ENCODE assay signal across 9 mouse cellular contexts in the genomic region with DNA sequence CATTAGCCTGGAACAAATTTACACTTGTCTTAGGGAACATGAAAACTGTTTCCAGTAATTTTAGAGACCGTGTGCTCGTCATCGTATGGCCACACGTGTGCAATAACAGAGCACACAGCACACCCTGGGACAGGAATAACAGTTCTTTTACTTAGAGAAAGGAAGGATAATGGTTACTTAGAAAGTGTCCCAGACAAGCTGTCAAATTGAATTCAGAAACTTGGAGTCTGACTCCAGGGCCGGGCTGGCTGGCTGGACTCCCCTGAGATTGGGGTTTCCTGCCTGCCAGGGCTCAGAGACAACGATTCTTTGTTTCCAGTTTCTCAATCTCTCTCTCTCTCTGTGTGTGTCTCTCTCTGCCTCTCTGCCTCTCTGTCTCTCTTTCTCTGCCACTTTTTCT.
DNase-seq lines count a peak whose midpoint lies in the region; ATAC-seq lines count a peak whose summit lies in the region.
"Had no signal": no experiment of that assay in that cellular context is flagged by ENCODE, and none has a peak within 500 bp of the region (broad histone marks: within the 10 kb centered on the region; RNA-seq: fewer than 3 reads in every experiment).

No protein-coding gene starts in this region.

- no peak overlapping the region for H3K9ac ChIP-seq in midbrain, embryonic 11.5 days (ENCODE audit: low read length)
- H3K9ac ChIP-seq in midbrain, embryonic 15.5 days = no peak overlapping the region
- H3K9ac ChIP-seq in embryonic facial prominence, embryonic 11.5 days (replicated peaks; ENCODE audit: low read length) = no peak overlapping the region
- no peak overlapping the region for H3K9ac ChIP-seq in heart, embryonic 12.5 days
- no peak overlapping the region for H3K9ac ChIP-seq in limb, embryonic 15.5 days
- H3K9ac ChIP-seq: liver, embryonic 15.5 days had no signal

- DNase-seq in midbrain, embryonic 11.5 days (ENCODE audit: low spot score, missing footprints) = peak; percentile 66
- DNase-seq in embryonic facial prominence, embryonic 11.5 days (ENCODE audit: low spot score) = peak; percentile 78
- no peak for DNase-seq in cerebellum, adult 9-10 months
- DNase-seq in cerebellum, postnatal 36 days = no peak
- no peak for DNase-seq in right cerebral cortex, postnatal 36 days (ENCODE audit: low spot score in 2 of 2)

- no peaks in the 10 kb centered on the region for H3K36me3 ChIP-seq in midbrain, embryonic 11.5 days (ENCODE audit: control insufficient read depth, insufficient read depth, low read length)
- H3K36me3 ChIP-seq in midbrain, embryonic 15.5 days (replicated peaks) = no peaks in the 10 kb centered on the region
- peaks cover 6% of the 10 kb centered on the region; the same call in 1 of the 2 replicates for H3K36me3 ChIP-seq in embryonic facial prominence, embryonic 11.5 days (replicated peaks; ENCODE audit: control insufficient read depth, insufficient read depth, low read depth, low read length)
- H3K36me3 ChIP-seq in heart, embryonic 12.5 days = peaks cover 5% of the 10 kb centered on the region; the same call in 1 of the 2 replicates
- H3K36me3 ChIP-seq in limb, embryonic 15.5 days = no peaks in the 10 kb centered on the region

- H3K4me1 ChIP-seq in midbrain, embryonic 11.5 days (ENCODE audit: control insufficient read depth, insufficient read depth, low read length) = no peaks in the 10 kb centered on the region
- H3K4me1 ChIP-seq in midbrain, embryonic 15.5 days = no peaks in the 10 kb centered on the region
- H3K4me1 ChIP-seq in embryonic facial prominence, embryonic 11.5 days (ENCODE audit: control insufficient read depth, insufficient read depth, low read length) = no peaks in the 10 kb centered on the region
- H3K4me1 ChIP-seq in heart, embryonic 12.5 days (replicated peaks) = peaks cover 17% of the 10 kb centered on the region
- H3K4me1 ChIP-seq in limb, embryonic 15.5 days = peaks cover 18% of the 10 kb centered on the region; the same call in 1 of the 2 replicates
- H3K4me1 ChIP-seq: liver, embryonic 15.5 days had no signal

- H3K9me3 ChIP-seq in midbrain, embryonic 11.5 days (ENCODE audit: control insufficient read depth, low read length) = no peaks in the 10 kb centered on the region
- no peaks in the 10 kb centered on the region for H3K9me3 ChIP-seq in midbrain, embryonic 15.5 days
- no peaks in the 10 kb centered on the region for H3K9me3 ChIP-seq in embryonic facial prominence, embryonic 11.5 days (replicated peaks; ENCODE audit: control insufficient read depth, low read length)
- no peaks in the 10 kb centered on the region for H3K9me3 ChIP-seq in heart, embryonic 12.5 days (replicated peaks)
- no peaks in the 10 kb centered on the region for H3K9me3 ChIP-seq in limb, embryonic 15.5 days
- H3K9me3 ChIP-seq: liver, embryonic 15.5 days had no signal

- H3K4me2 ChIP-seq in midbrain, embryonic 11.5 days = no peak overlapping the region
- H3K4me2 ChIP-seq in midbrain, embryonic 15.5 days = no peak overlapping the region
- H3K4me2 ChIP-seq in embryonic facial prominence, embryonic 11.5 days (ENCODE audit: low read depth, low read length) = no peak overlapping the region
- no peak overlapping the region for H3K4me2 ChIP-seq in heart, embryonic 12.5 days
- no peak overlapping the region for H3K4me2 ChIP-seq in limb, embryonic 15.5 days
- H3K4me2 ChIP-seq: liver, embryonic 15.5 days had no signal

- 64% methylated on average over 6 of the region's 6 CpGs for WGBS in midbrain, embryonic 11.5 days
- 42% methylated on average over 6 of the region's 6 CpGs for WGBS in midbrain, embryonic 15.5 days
- 25% methylated on average over 6 of the region's 6 CpGs for WGBS in embryonic facial prominence, embryonic 11.5 days
- 43% methylated on average over 6 of the region's 6 CpGs for WGBS in heart, embryonic 12.5 days
- 32% methylated on average over 6 of the region's 6 CpGs for WGBS in limb, embryonic 15.5 days

- H3K27ac ChIP-seq in midbrain, embryonic 11.5 days (ENCODE audit: low read depth, low read length) = no peak overlapping the region
- no peak overlapping the region for H3K27ac ChIP-seq in midbrain, embryonic 15.5 days
- H3K27ac ChIP-seq in embryonic facial prominence, embryonic 11.5 days (replicated peaks; ENCODE audit: low read depth, low read length) = peak overlapping the region; percentile 61
- peak overlapping the region; percentile 75 for H3K27ac ChIP-seq in heart, embryonic 12.5 days (ENCODE audit: poor library complexity, severe bottlenecking)
- peak overlapping the region; percentile 76 for H3K27ac ChIP-seq in limb, embryonic 15.5 days
- H3K27ac ChIP-seq: liver, embryonic 15.5 days had no signal

- no peak overlapping the region for H3K4me3 ChIP-seq in midbrain, embryonic 11.5 days (ENCODE audit: low read depth, low read length)
- H3K4me3 ChIP-seq in midbrain, embryonic 15.5 days = no peak overlapping the region
- H3K4me3 ChIP-seq in embryonic facial prominence, embryonic 11.5 days (ENCODE audit: low read depth, low read length) = no peak overlapping the region
- H3K4me3 ChIP-seq in heart, embryonic 12.5 days = no peak overlapping the region
- no peak overlapping the region for H3K4me3 ChIP-seq in limb, embryonic 15.5 days
- H3K4me3 ChIP-seq: liver, embryonic 15.5 days had no signal

- no peak for ATAC-seq in midbrain, embryonic 11.5 days (ENCODE audit: low FRiP score)
- no peak for ATAC-seq in midbrain, embryonic 15.5 days (replicated peaks)
- peak; percentile 66 for ATAC-seq in embryonic facial prominence, embryonic 11.5 days (replicated peaks; ENCODE audit: insufficient number of reproducible peaks, low FRiP score, low TSS enrichment, low read depth)
- ATAC-seq in heart, embryonic 12.5 days (ENCODE audit: insufficient number of reproducible peaks, low FRiP score) = peak; percentile 51; the same call in 1 of the 2 replicates
- peak; percentile 58; the same call in 1 of the 2 replicates for ATAC-seq in limb, embryonic 15.5 days (ENCODE audit: insufficient number of reproducible peaks, low FRiP score, low TSS enrichment, low read depth)

- H3K27me3 ChIP-seq in midbrain, embryonic 11.5 days (ENCODE audit: control insufficient read depth, insufficient read depth, low read length) = no peaks in the 10 kb centered on the region
- H3K27me3 ChIP-seq in midbrain, embryonic 15.5 days (replicated peaks) = no peaks in the 10 kb centered on the region
- no peaks in the 10 kb centered on the region for H3K27me3 ChIP-seq in embryonic facial prominence, embryonic 11.5 days (ENCODE audit: control insufficient read depth, insufficient read depth, low read length)
- no peaks in the 10 kb centered on the region for H3K27me3 ChIP-seq in heart, embryonic 12.5 days (replicated peaks)
- H3K27me3 ChIP-seq in limb, embryonic 15.5 days = no peaks in the 10 kb centered on the region
- H3K27me3 ChIP-seq: liver, embryonic 15.5 days had no signal

Comparison
In these comparisons a context has a peak if more than half of its experiments do, and no peak if none do; other contexts are left out.
1. ATAC-seq: peak in embryonic facial prominence, embryonic 11.5 days (single experiment), heart, embryonic 12.5 days (single experiment) and limb, embryonic 15.5 days (single experiment); none in midbrain, embryonic 11.5 days (single experiment) and midbrain, embryonic 15.5 days (single experiment).
2. DNase-seq: peak in midbrain, embryonic 11.5 days (single experiment) and embryonic facial prominence, embryonic 11.5 days (single experiment); none in cerebellum, adult 9-10 months (single experiment), cerebellum, postnatal 36 days (0 of 2) and right cerebral cortex, postnatal 36 days (0 of 2).
3. H3K27ac ChIP-seq: peak in embryonic facial prominence, embryonic 11.5 days (single experiment), heart, embryonic 12.5 days (single experiment) and limb, embryonic 15.5 days (single experiment); none in midbrain, embryonic 11.5 days (single experiment) and midbrain, embryonic 15.5 days (single experiment).